8 mouse cellular contexts compared by ENCODE assay signal in genomic region chr11:96318368-96319070, GRCm38 (mm10). TPM values are rescaled to one million over a fixed set of nuclear protein-coding genes. Genes with fewer than 3 reads are reported as not detected.
DNase-seq lines count a peak whose midpoint lies in the region; ATAC-seq and TF ChIP-seq lines count a peak whose summit lies in the region.

No protein-coding gene starts in this region.

- TF ChIP-seq CTCF in gastrocnemius, adult 2 months (IDR thresholded peaks at IDR 0.05), result no peak

- peak overlapping the region; percentile 78 for H3K27ac ChIP-seq in gastrocnemius, adult 2 months
- no peak overlapping the region for H3K27ac ChIP-seq in embryonic facial prominence, embryonic 12.5 days
- peak overlapping the region; percentile 70; the same call in 1 of the 2 replicates for H3K27ac ChIP-seq in limb, embryonic 12.5 days
- H3K27ac ChIP-seq in midbrain, embryonic 11.5 days (ENCODE audit: low read depth, low read length), result no peak overlapping the region

- H3K4me2 ChIP-seq in embryonic facial prominence, embryonic 12.5 days (replicated peaks), result peak overlapping the region; percentile 45
- H3K4me2 ChIP-seq in limb, embryonic 12.5 days, result peak overlapping the region; percentile 65
- peak overlapping the region; percentile 39 for H3K4me2 ChIP-seq in midbrain, embryonic 11.5 days

- peak overlapping the region; percentile 75 for H3K4me3 ChIP-seq in gastrocnemius, adult 2 months
- H3K4me3 ChIP-seq in embryonic facial prominence, embryonic 12.5 days, result peak overlapping the region; percentile 31
- peak overlapping the region; percentile 42 for H3K4me3 ChIP-seq in limb, embryonic 12.5 days (replicated peaks)
- H3K4me3 ChIP-seq in midbrain, embryonic 11.5 days (ENCODE audit: low read depth, low read length), result peak overlapping the region; percentile 24

- no peak overlapping the region for H3K9ac ChIP-seq in embryonic facial prominence, embryonic 12.5 days
- H3K9ac ChIP-seq in limb, embryonic 12.5 days (replicated peaks), result peak overlapping the region; percentile 48; the same call in 1 of the 2 replicates
- no peak overlapping the region for H3K9ac ChIP-seq in midbrain, embryonic 11.5 days (ENCODE audit: low read length)

- no peak for ATAC-seq in embryonic facial prominence, embryonic 12.5 days (ENCODE audit: insufficient number of reproducible peaks, insufficient read depth, low FRiP score, low TSS enrichment)
- peak; percentile 70 to 73; a peak in 3 of 4 replicates for ATAC-seq in hematopoietic stem cell, adult 5-6 weeks (replicated peaks in 1 of 2; ENCODE audit: insufficient read depth in 1 of 2, low FRiP score in 2 of 2, low TSS enrichment in 1 of 2, low read depth in 1 of 2, poor library complexity in 2 of 2, severe bottlenecking in 2 of 2)
- ATAC-seq in limb, embryonic 12.5 days (ENCODE audit: insufficient number of reproducible peaks, insufficient read depth, low FRiP score, low TSS enrichment, low read depth), result no peak; the same call in 1 of the 2 replicates
- no peak; the same call in 1 of the 2 replicates for ATAC-seq in midbrain, embryonic 11.5 days (ENCODE audit: low FRiP score)

- DNase-seq in gastrocnemius, adult 2 months, result peak; percentile 50
- no peak for DNase-seq in gastrocnemius, adult 18-20 months (ENCODE audit: low spot score)
- no peak for DNase-seq in midbrain, embryonic 11.5 days (ENCODE audit: low spot score, missing footprints)
- peak; percentile 54 for DNase-seq in thymus, postnatal 25 days
- DNase-seq in c-Kit-positive CD71-positive TER-119-positive erythroid progenitor cells, embryonic 14.5 days (ENCODE audit: low spot score), result no peak

- H3K4me1 ChIP-seq in embryonic facial prominence, embryonic 12.5 days, result peaks cover 5% of the 10 kb centered on the region; the same call in 1 of the 2 replicates
- H3K4me1 ChIP-seq in limb, embryonic 12.5 days (replicated peaks), result peaks cover 19% of the 10 kb centered on the region
- H3K4me1 ChIP-seq in midbrain, embryonic 11.5 days (ENCODE audit: control insufficient read depth, insufficient read depth, low read length), result peaks cover 5% of the 10 kb centered on the region

- no peaks in the 10 kb centered on the region for H3K9me3 ChIP-seq in embryonic facial prominence, embryonic 12.5 days
- H3K9me3 ChIP-seq in limb, embryonic 12.5 days, result no peaks in the 10 kb centered on the region
- H3K9me3 ChIP-seq in midbrain, embryonic 11.5 days (ENCODE audit: control insufficient read depth, low read length), result no peaks in the 10 kb centered on the region

- intact Hi-C loops in gastrocnemius, adult 2 months (cut with DNase I), result no loop called here

- 1% methylated on average over 42 of the region's 45 CpGs for WGBS in embryonic facial prominence, embryonic 12.5 days
- under 1% methylated on average over 43 of the region's 45 CpGs for WGBS in limb, embryonic 12.5 days
- WGBS in midbrain, embryonic 11.5 days, result under 1% methylated on average over 44 of the region's 45 CpGs

- peaks cover 96% of the 10 kb centered on the region for H3K27me3 ChIP-seq in embryonic facial prominence, embryonic 12.5 days
- peaks cover 97% of the 10 kb centered on the region for H3K27me3 ChIP-seq in limb, embryonic 12.5 days
- H3K27me3 ChIP-seq in midbrain, embryonic 11.5 days (ENCODE audit: control insufficient read depth, insufficient read depth, low read length), result peaks cover 100% of the 10 kb centered on the region

- no peaks in the 10 kb centered on the region for H3K36me3 ChIP-seq in embryonic facial prominence, embryonic 12.5 days
- H3K36me3 ChIP-seq in limb, embryonic 12.5 days, result no peaks in the 10 kb centered on the region
- H3K36me3 ChIP-seq in midbrain, embryonic 11.5 days (ENCODE audit: control insufficient read depth, insufficient read depth, low read length), result no peaks in the 10 kb centered on the region

RNA-seq across cellular contexts. Expression of gene Hoxb4, which starts 0.5 kb away (rescaled TPM):
- total RNA-seq in gastrocnemius, adult 2 months (2021), result under 1 TPM; 0.31 to 0.38 TPM
- under 1 TPM; 0.16 to 0.31 TPM for total RNA-seq in gastrocnemius, adult 18-20 months (2021)
- 0.22 TPM in 1 of 2 replicates, not detected in the other for polyA plus RNA-seq in embryonic facial prominence, embryonic 12.5 days (2016; fragmentation: Nextera tagmentation; extraction: Ambion mirVana)
- total RNA-seq in hematopoietic stem cell, adult 5-6 weeks (2017), result 2.4 and 4.0 TPM in 2 replicates
- polyA plus RNA-seq in limb, embryonic 12.5 days (2016; fragmentation: Nextera tagmentation; extraction: Ambion mirVana), result 0.56 and 0.73 TPM in 2 replicates
- polyA plus RNA-seq in midbrain, embryonic 11.5 days (2014; fragmentation: Nextera tagmentation; extraction: Ambion mirVana), result not detected in 2 replicates

RNA-seq across cellular contexts. Expression of gene Hoxb3, which starts 4.6 kb away (rescaled TPM):
- under 1 TPM; 0.22 to 0.51 TPM for total RNA-seq in gastrocnemius, adult 2 months (2021)
- total RNA-seq in gastrocnemius, adult 18-20 months (2021), result under 1 TPM; 0.21 to 0.39 TPM
- polyA plus RNA-seq in embryonic facial prominence, embryonic 12.5 days (2016; fragmentation: Nextera tagmentation; extraction: Ambion mirVana), result 0.53 and 0.87 TPM in 2 replicates
- 4.4 and 9.4 TPM in 2 replicates for total RNA-seq in hematopoietic stem cell, adult 5-6 weeks (2017)
- 0.55 and 0.68 TPM in 2 replicates for polyA plus RNA-seq in limb, embryonic 12.5 days (2016; fragmentation: Nextera tagmentation; extraction: Ambion mirVana)
- not detected in 2 replicates for polyA plus RNA-seq in midbrain, embryonic 11.5 days (2014; fragmentation: Nextera tagmentation; extraction: Ambion mirVana)

RNA-seq across cellular contexts. Expression of gene Hoxb5, which starts 15.4 kb away (rescaled TPM):
- total RNA-seq in gastrocnemius, adult 2 months (2021), result under 1 TPM; 0.26 to 0.28 TPM
- total RNA-seq in gastrocnemius, adult 18-20 months (2021), result under 1 TPM; 0.09 to 0.14 TPM
- 0.38 TPM in 1 of 2 replicates, not detected in the other for polyA plus RNA-seq in embryonic facial prominence, embryonic 12.5 days (2016; fragmentation: Nextera tagmentation; extraction: Ambion mirVana)
- total RNA-seq in hematopoietic stem cell, adult 5-6 weeks (2017), result 0.25 and 1.3 TPM in 2 replicates
- polyA plus RNA-seq in limb, embryonic 12.5 days (2016; fragmentation: Nextera tagmentation; extraction: Ambion mirVana), result 0.83 and 2.1 TPM in 2 replicates
- polyA plus RNA-seq in midbrain, embryonic 11.5 days (2014; fragmentation: Nextera tagmentation; extraction: Ambion mirVana), result not detected in 2 replicates

RNA-seq across cellular contexts. Expression of gene Hoxb6, which starts 26.2 kb away (rescaled TPM):
- total RNA-seq in gastrocnemius, adult 2 months (2021), result under 1 TPM; 0.56 to 0.64 TPM
- total RNA-seq in gastrocnemius, adult 18-20 months (2021), result under 1 TPM; 0.38 to 0.39 TPM
- not detected in 2 replicates for polyA plus RNA-seq in embryonic facial prominence, embryonic 12.5 days (2016; fragmentation: Nextera tagmentation; extraction: Ambion mirVana)
- 0.38 and 1.2 TPM in 2 replicates for total RNA-seq in hematopoietic stem cell, adult 5-6 weeks (2017)
- 1.0 and 1.1 TPM in 2 replicates for polyA plus RNA-seq in limb, embryonic 12.5 days (2016; fragmentation: Nextera tagmentation; extraction: Ambion mirVana)
- polyA plus RNA-seq in midbrain, embryonic 11.5 days (2014; fragmentation: Nextera tagmentation; extraction: Ambion mirVana), result not detected in 2 replicates

RNA-seq across cellular contexts. Expression of gene Hoxb2, which starts 31.8 kb away (rescaled TPM):
- total RNA-seq in gastrocnemius, adult 2 months (2021), result under 1 TPM; 0.15 to 0.20 TPM
- total RNA-seq in gastrocnemius, adult 18-20 months (2021), result not detected
- 3.9 and 6.5 TPM in 2 replicates for polyA plus RNA-seq in embryonic facial prominence, embryonic 12.5 days (2016; fragmentation: Nextera tagmentation; extraction: Ambion mirVana)
- total RNA-seq in hematopoietic stem cell, adult 5-6 weeks (2017), result 1.8 and 2.1 TPM in 2 replicates
- 5.1 and 6.0 TPM in 2 replicates for polyA plus RNA-seq in limb, embryonic 12.5 days (2016; fragmentation: Nextera tagmentation; extraction: Ambion mirVana)
- polyA plus RNA-seq in midbrain, embryonic 11.5 days (2014; fragmentation: Nextera tagmentation; extraction: Ambion mirVana), result not detected in 2 replicates

Comparison
In these comparisons a context has a peak if more than half of its experiments do, and no peak if none do; other contexts are left out.
1. DNase-seq: peak in gastrocnemius, adult 2 months (single experiment) and thymus, postnatal 25 days (single experiment); none in gastrocnemius, adult 18-20 months (single experiment), midbrain, embryonic 11.5 days (single experiment) and c-Kit-positive CD71-positive TER-119-positive erythroid progenitor cells, embryonic 14.5 days (single experiment).
2. H3K27ac ChIP-seq: peak in gastrocnemius, adult 2 months (single experiment) and limb, embryonic 12.5 days (single experiment); none in embryonic facial prominence, embryonic 12.5 days (single experiment) and midbrain, embryonic 11.5 days (single experiment).
3. H3K4me3 ChIP-seq: peak in every context shown above with its lines; median percentile 75 in gastrocnemius, adult 2 months; 42 in limb, embryonic 12.5 days; 31 in embryonic facial prominence, embryonic 12.5 days; 24 in midbrain, embryonic 11.5 days.
4. ATAC-seq: peak in hematopoietic stem cell, adult 5-6 weeks (2 of 2); none in embryonic facial prominence, embryonic 12.5 days (single experiment), limb, embryonic 12.5 days (single experiment) and midbrain, embryonic 11.5 days (single experiment).
5. Peak in every context shown above with its lines, with median percentiles within 50 percentile points of each other: H3K4me2 ChIP-seq.